Mouse (Mus musculus): ENCODE results near the gene Gpr183. TPM values are rescaled to one million over a fixed set of nuclear protein-coding genes. Genes with fewer than 3 reads are reported as not detected.

The Gpr183 gene
- polyA plus RNA-seq, 1 experiment from 2014 or later = 0.81 TPM

- H3K4me1 ChIP-seq (ENCODE audit: control insufficient read depth, insufficient read depth, low read depth, low read length) = no peaks in the 10 kb centered on the region
- ATAC-seq = no peak
- no peak overlapping the region for H3K9ac ChIP-seq (ENCODE audit: low read depth, low read length)
- WGBS = 81% methylated on average over 12 of the region's 12 CpGs
- H3K36me3 ChIP-seq (ENCODE audit: control insufficient read depth, insufficient read depth, low read length) = no peaks in the 10 kb centered on the region
- no peak overlapping the region for H3K4me2 ChIP-seq (ENCODE audit: low read length)
- no peaks in the 10 kb centered on the region for H3K9me3 ChIP-seq (ENCODE audit: control insufficient read depth, low read length)
- no peak overlapping the region for H3K4me3 ChIP-seq (ENCODE audit: low read length)
- H3K27ac ChIP-seq (ENCODE audit: low read depth, low read length) = no peak overlapping the region
- H3K27me3 ChIP-seq (replicated peaks; ENCODE audit: control insufficient read depth, insufficient read depth, low read length) = no peaks in the 10 kb centered on the region
Measured at GRCm38 (mm10) chr14:121920511-121921124, 44.4 kb downstream of the Gpr183 start.

GRCm38 (mm10) chr14:121919752-121920151, 45.2 kb downstream of the Gpr183 start:
- H3K9ac ChIP-seq (ENCODE audit: low read depth, low read length) = no peak overlapping the region
- H3K27ac ChIP-seq (ENCODE audit: low read depth, low read length) = no peak overlapping the region
- H3K4me3 ChIP-seq (ENCODE audit: low read length) = no peak overlapping the region
- WGBS = 35% methylated on average over 3 of the region's 3 CpGs
- no peak for ATAC-seq
- no peaks in the 10 kb centered on the region for H3K36me3 ChIP-seq (ENCODE audit: control insufficient read depth, insufficient read depth, low read length)
- no peaks in the 10 kb centered on the region for H3K9me3 ChIP-seq (ENCODE audit: control insufficient read depth, low read length)
- H3K4me1 ChIP-seq (ENCODE audit: control insufficient read depth, insufficient read depth, low read depth, low read length) = no peaks in the 10 kb centered on the region
- H3K4me2 ChIP-seq (ENCODE audit: low read length) = no peak overlapping the region
- no peaks in the 10 kb centered on the region for H3K27me3 ChIP-seq (replicated peaks; ENCODE audit: control insufficient read depth, insufficient read depth, low read length)

GRCm38 (mm10) chr14:121918266-121918665, 46.7 kb downstream of the Gpr183 start:
- no peaks in the 10 kb centered on the region for H3K9me3 ChIP-seq (ENCODE audit: control insufficient read depth, low read length)
- no peak overlapping the region for H3K27ac ChIP-seq (ENCODE audit: low read depth, low read length)
- no peak overlapping the region for H3K4me2 ChIP-seq (ENCODE audit: low read length)
- no peaks in the 10 kb centered on the region for H3K4me1 ChIP-seq (ENCODE audit: control insufficient read depth, insufficient read depth, low read depth, low read length)
- ATAC-seq = no peak
- no peak overlapping the region for H3K4me3 ChIP-seq (ENCODE audit: low read length)
- H3K9ac ChIP-seq (ENCODE audit: low read depth, low read length) = no peak overlapping the region
- H3K27me3 ChIP-seq (replicated peaks; ENCODE audit: control insufficient read depth, insufficient read depth, low read length) = no peaks in the 10 kb centered on the region
- no peaks in the 10 kb centered on the region for H3K36me3 ChIP-seq (ENCODE audit: control insufficient read depth, insufficient read depth, low read length)
- 65% methylated on average over 3 of the region's 3 CpGs for WGBS

- H3K27me3 ChIP-seq (replicated peaks; ENCODE audit: control insufficient read depth, insufficient read depth, low read length) = no peaks in the 10 kb centered on the region
- H3K4me1 ChIP-seq (ENCODE audit: control insufficient read depth, insufficient read depth, low read depth, low read length) = no peaks in the 10 kb centered on the region
- 88% methylated on average over 6 of the region's 6 CpGs for WGBS
- H3K9me3 ChIP-seq (ENCODE audit: control insufficient read depth, low read length) = no peaks in the 10 kb centered on the region
- no peak for ATAC-seq
- H3K27ac ChIP-seq (ENCODE audit: low read depth, low read length) = no peak overlapping the region
- peaks cover 5% of the 10 kb centered on the region; the same call in 1 of the 2 replicates for H3K36me3 ChIP-seq (ENCODE audit: control insufficient read depth, insufficient read depth, low read length)
- no peak overlapping the region for H3K4me3 ChIP-seq (ENCODE audit: low read length)
- H3K4me2 ChIP-seq (ENCODE audit: low read length) = no peak overlapping the region
- H3K9ac ChIP-seq (ENCODE audit: low read depth, low read length) = no peak overlapping the region
Measured at GRCm38 (mm10) chr14:121916311-121917094, 48.5 kb downstream of the Gpr183 start.

GRCm38 (mm10) chr14:121915621-121916020, 49.4 kb downstream of the Gpr183 start, which contains the start of gene Gpr18:
Gpr18 (minus strand) TSS chr14:121915781.
- no peak for ATAC-seq
- H3K9me3 ChIP-seq (ENCODE audit: control insufficient read depth, low read length) = no peaks in the 10 kb centered on the region

GRCm38 (mm10) chr14:121915143-121915542, 49.9 kb downstream of the Gpr183 start:
- Histone ChIP-seq H3K9me3 (ENCODE audit: control insufficient read depth, low read length) (no peaks in the 10 kb centered on the region), H3K9ac (ENCODE audit: low read depth, low read length) (no peak overlapping the region), H3K4me2 (ENCODE audit: low read length) (no peak overlapping the region), H3K4me1 (ENCODE audit: control insufficient read depth, insufficient read depth, low read depth, low read length) (no peaks in the 10 kb centered on the region), H3K4me3 (ENCODE audit: low read length) (no peak overlapping the region), H3K27ac (ENCODE audit: low read depth, low read length) (no peak overlapping the region), H3K27me3 (replicated peaks; ENCODE audit: control insufficient read depth, insufficient read depth, low read length) (no peaks in the 10 kb centered on the region), H3K36me3 (ENCODE audit: control insufficient read depth, insufficient read depth, low read length) (peaks cover 5% of the 10 kb centered on the region; the same call in 1 of the 2 replicates)
- 92% methylated on average over 5 of the region's 5 CpGs for WGBS
- ATAC-seq = no peak

More at GRCm38 (mm10) chr14:121915621-121916020, 49.4 kb downstream of the Gpr183 start, which contains the start of gene Gpr18:
- Histone ChIP-seq H3K4me1 (ENCODE audit: control insufficient read depth, insufficient read depth, low read depth, low read length) (no peaks in the 10 kb centered on the region), H3K4me2 (ENCODE audit: low read length) (no peak within 1 kb of the TSS), H3K4me3 (ENCODE audit: low read length) (no peak within 1 kb of the TSS), H3K36me3 (ENCODE audit: control insufficient read depth, insufficient read depth, low read length) (peaks cover 5% of the 10 kb centered on the region; the same call in 1 of the 2 replicates), H3K27ac (ENCODE audit: low read depth, low read length) (no peak within 1 kb of the TSS), H3K9ac (ENCODE audit: low read depth, low read length) (no peak within 1 kb of the TSS), H3K27me3 (replicated peaks; ENCODE audit: control insufficient read depth, insufficient read depth, low read length) (no peaks in the 10 kb centered on the region)
- WGBS = 84% methylated on average over 8 of the region's 8 CpGs

GRCm38 (mm10) chr14:121912501-121912900, 52.5 kb downstream of the Gpr183 start:
- no peak overlapping the region for H3K4me2 ChIP-seq (ENCODE audit: low read length)
- no peaks in the 10 kb centered on the region for H3K4me1 ChIP-seq (ENCODE audit: control insufficient read depth, insufficient read depth, low read depth, low read length)
- no peaks in the 10 kb centered on the region for H3K9me3 ChIP-seq (ENCODE audit: control insufficient read depth, low read length)
- H3K27ac ChIP-seq (ENCODE audit: low read depth, low read length) = no peak overlapping the region
- WGBS = 94% methylated on average over 7 of the region's 7 CpGs
- H3K27me3 ChIP-seq (replicated peaks; ENCODE audit: control insufficient read depth, insufficient read depth, low read length) = no peaks in the 10 kb centered on the region
- no peak overlapping the region for H3K9ac ChIP-seq (ENCODE audit: low read depth, low read length)
- H3K36me3 ChIP-seq (ENCODE audit: control insufficient read depth, insufficient read depth, low read length) = peaks cover 11% of the 10 kb centered on the region
- H3K4me3 ChIP-seq (ENCODE audit: low read length) = no peak overlapping the region
- no peak for ATAC-seq

- Histone ChIP-seq H3K9me3 (ENCODE audit: control insufficient read depth, low read length) (no peaks in the 10 kb centered on the region), H3K4me3 (ENCODE audit: low read length) (no peak overlapping the region), H3K36me3 (ENCODE audit: control insufficient read depth, insufficient read depth, low read length) (peaks cover 11% of the 10 kb centered on the region), H3K27me3 (replicated peaks; ENCODE audit: control insufficient read depth, insufficient read depth, low read length) (no peaks in the 10 kb centered on the region), H3K27ac (ENCODE audit: low read depth, low read length) (no peak overlapping the region), H3K4me2 (ENCODE audit: low read length) (no peak overlapping the region), H3K4me1 (ENCODE audit: control insufficient read depth, insufficient read depth, low read depth, low read length) (no peaks in the 10 kb centered on the region), H3K9ac (ENCODE audit: low read depth, low read length) (no peak overlapping the region)
- WGBS = 94% methylated on average over 6 of the region's 6 CpGs
- no peak for ATAC-seq
Measured at GRCm38 (mm10) chr14:121909868-121910267, 55.1 kb downstream of the Gpr183 start.

GRCm38 (mm10) chr14:121906992-121907681, 57.9 kb downstream of the Gpr183 start:
- Histone ChIP-seq H3K4me2 (ENCODE audit: low read length) (no peak overlapping the region), H3K27ac (ENCODE audit: low read depth, low read length) (no peak overlapping the region), H3K9me3 (ENCODE audit: control insufficient read depth, low read length) (no peaks in the 10 kb centered on the region), H3K9ac (ENCODE audit: low read depth, low read length) (no peak overlapping the region), H3K4me1 (ENCODE audit: control insufficient read depth, insufficient read depth, low read depth, low read length) (no peaks in the 10 kb centered on the region), H3K36me3 (ENCODE audit: control insufficient read depth, insufficient read depth, low read length) (peaks cover 9% of the 10 kb centered on the region), H3K27me3 (replicated peaks; ENCODE audit: control insufficient read depth, insufficient read depth, low read length) (no peaks in the 10 kb centered on the region), H3K4me3 (ENCODE audit: low read length) (no peak overlapping the region)
- 92% methylated on average over 11 of the region's 11 CpGs for WGBS
- ATAC-seq = no peak

Data from hindbrain, embryonic 16.5 days (tissue).